Mouse (Mus musculus) cerebellum, adult 2 months (tissue): ENCODE results near the gene Rab27a. TPM values are rescaled to one million over a fixed set of nuclear protein-coding genes. Genes with fewer than 3 reads are reported as not detected.

Experiments used
- DNase-seq, 2 experiments: peaks; one replicate each; pipeline ENCODE4 v3.0.0; 2021
- H3K27ac ChIP-seq: fragments of 200-500 bp; 2 replicates; pipeline ENCODE4 v1.5.1; 2012; ENCODE audit warnings: low read length, control low read depth, inconsistent platforms; ENCODE audit not compliant: insufficient read depth
- H3K27me3 ChIP-seq: fragments of 200-500 bp; 2 replicates; pipeline ENCODE4 v1.6.1; 2012; ENCODE audit warnings: inconsistent platforms, mild to moderate bottlenecking, low read length, moderate library complexity; ENCODE audit not compliant: control insufficient read depth, insufficient read depth
- H3K4me1 ChIP-seq: fragments of 200-500 bp; 2 replicates; pipeline ENCODE4 v1.6.1; 2011; ENCODE audit warnings: low read length; ENCODE audit not compliant: control insufficient read depth, insufficient read depth
- H3K4me3 ChIP-seq: fragments of 200-500 bp; replicated peaks from 2 replicates; pipeline ENCODE3; 2011; ENCODE audit warnings: mild to moderate bottlenecking, low read depth, low read length, control low read depth; ENCODE audit not compliant: insufficient read depth
- CTCF ChIP-seq: fragments of 200-500 bp; IDR thresholded peaks from 2 replicates; pipeline ENCODE4 v1.5.1; 2011; ENCODE audit warnings: low read depth, mild to moderate bottlenecking, control low read depth, low read length, moderate library complexity, borderline replicate concordance; ENCODE audit not compliant: insufficient read depth
- POLR2A ChIP-seq: fragments of 200-500 bp; IDR thresholded peaks from 2 replicates; pipeline ENCODE4 v1.6.1; 2011; ENCODE audit warnings: low read length, control low read depth, borderline replicate concordance; ENCODE audit not compliant: insufficient read depth
- WGBS: fragments of 180-500 bp; shearing (Covaris S2); methylation state at CpG from one replicate; pipeline ENCODE4 v1.1.7; 2018; 5-methylcytosine and 5-hydroxymethylcytosine counted together
- polyA plus RNA-seq: library from polyadenylated mRNA; depleted of rRNA; stranded (reverse); fragments of >200 nt; gene quantifications from 2 replicates; pipeline ENCODE4 v1.2.3, GENCODE M21; 2012

The Rab27a gene
- polyA plus RNA-seq, 1 experiment: 12.7 TPM

GRCm38 (mm10) chr9:73005106-73005505 lies 39.5 kb upstream of the Rab27a start:
- no peaks in the 10 kb centered on the region for H3K27me3 ChIP-seq
- no peak for DNase-seq
- no peak overlapping the region for H3K4me3 ChIP-seq
- H3K27ac ChIP-seq: no peak overlapping the region
- no peaks in the 10 kb centered on the region for H3K4me1 ChIP-seq
- 93% methylated on average over 6 of the region's 6 CpGs for WGBS
- TF ChIP-seq CTCF: no peak
- TF ChIP-seq POLR2A: no peak

- DNase-seq: no peak
- no peak overlapping the region for H3K27ac ChIP-seq
- H3K27me3 ChIP-seq: no peaks in the 10 kb centered on the region
- no peak overlapping the region for H3K4me3 ChIP-seq
- no peaks in the 10 kb centered on the region for H3K4me1 ChIP-seq
- TF ChIP-seq POLR2A: no peak
- 0 out of 2 replicates have a peak, but pooled peaks have one; percentile 2 for TF ChIP-seq CTCF
- 87% methylated on average over 3 of the region's 3 CpGs for whole genome bisulfite sequencing
Measured at GRCm38 (mm10) chr9:73006175-73006574, 38.5 kb upstream of the Rab27a start.

GRCm38 (mm10) chr9:73008384-73008783 lies 36.3 kb upstream of the Rab27a start:
- 83% methylated on average over 3 of the region's 3 CpGs for WGBS
- no peak for TF ChIP-seq POLR2A
- TF ChIP-seq CTCF: no peak

DNA sequence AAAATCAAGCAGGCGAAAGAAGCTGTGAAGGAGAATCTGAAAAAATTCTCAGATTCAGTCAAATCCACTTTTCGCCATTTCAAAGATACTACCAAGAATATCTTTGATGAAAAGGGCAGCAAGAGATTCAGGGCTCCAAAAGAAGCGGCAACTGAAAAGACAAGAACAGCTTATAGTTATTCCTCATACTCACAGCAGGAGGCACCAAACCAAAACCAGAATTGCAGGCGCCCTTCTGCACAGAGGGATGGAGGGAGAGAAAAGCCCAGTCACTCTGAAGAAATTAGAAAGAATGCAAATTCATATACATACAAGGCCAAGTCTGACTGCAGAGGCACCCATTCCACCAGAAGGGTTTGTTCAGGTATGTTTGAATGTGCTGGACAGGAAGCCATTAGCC lies 32.0 kb upstream of the Rab27a start:
- 89% methylated on average over 4 of the region's 4 CpGs for WGBS
- TF ChIP-seq POLR2A (no peak), CTCF (no peak)
- no peak overlapping the region for H3K27ac ChIP-seq
- no peaks in the 10 kb centered on the region for H3K4me1 ChIP-seq
- H3K4me3 ChIP-seq: no peak overlapping the region
- DNase-seq: no peak
- H3K27me3 ChIP-seq: no peaks in the 10 kb centered on the region

More at GRCm38 (mm10) chr9:73008384-73008783, 36.3 kb upstream of the Rab27a start:
- no peaks in the 10 kb centered on the region for H3K4me1 ChIP-seq
- H3K27ac ChIP-seq: no peak overlapping the region
- no peak overlapping the region for H3K4me3 ChIP-seq
- DNase-seq: no peak
- no peaks in the 10 kb centered on the region for H3K27me3 ChIP-seq

GRCm38 (mm10) chr9:73014724-73015123 lies 29.9 kb upstream of the Rab27a start:
- 89% methylated on average over 13 of the region's 13 CpGs for WGBS

DNA sequence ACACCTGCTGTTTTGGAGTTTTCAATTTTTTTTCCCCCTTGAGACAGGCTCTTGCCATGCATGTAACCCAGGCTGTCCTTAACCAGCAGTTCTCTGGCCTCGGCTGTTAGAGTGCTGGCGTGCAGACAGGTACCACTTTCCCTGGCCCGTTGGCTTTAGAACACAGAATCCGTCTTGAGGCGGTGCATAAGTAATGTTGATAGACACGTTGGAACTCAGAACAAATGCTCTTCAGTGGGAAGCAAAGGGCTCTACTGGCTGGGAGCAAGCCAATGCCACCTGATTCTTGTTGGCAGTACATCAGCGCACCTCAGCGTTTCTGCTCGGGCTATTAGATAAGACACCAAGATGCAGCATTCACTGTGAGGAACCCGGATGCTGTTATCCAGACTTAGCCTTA lies 24.8 kb upstream of the Rab27a start:
- Histone ChIP-seq H3K27me3 (no peaks in the 10 kb centered on the region), H3K27ac (peak overlapping the region; percentile 36; the same call in 1 of the 2 replicates), H3K4me3 (no peak overlapping the region), H3K4me1 (peaks cover 6% of the 10 kb centered on the region; the same call in 1 of the 2 replicates)
- peak; percentile 59 to 71 for DNase-seq
- 13% methylated on average over 10 of the region's 10 CpGs for WGBS
- no peak for TF ChIP-seq CTCF
- no peak for TF ChIP-seq POLR2A

More at GRCm38 (mm10) chr9:73014724-73015123, 29.9 kb upstream of the Rab27a start:
- DNase-seq: no peak
- H3K27me3 ChIP-seq: no peaks in the 10 kb centered on the region
- no peak overlapping the region for H3K4me3 ChIP-seq
- TF ChIP-seq CTCF (no peak), POLR2A (no peak)
- no peak overlapping the region for H3K27ac ChIP-seq
- H3K4me1 ChIP-seq: peaks cover 4% of the 10 kb centered on the region; the same call in 1 of the 2 replicates

DNA sequence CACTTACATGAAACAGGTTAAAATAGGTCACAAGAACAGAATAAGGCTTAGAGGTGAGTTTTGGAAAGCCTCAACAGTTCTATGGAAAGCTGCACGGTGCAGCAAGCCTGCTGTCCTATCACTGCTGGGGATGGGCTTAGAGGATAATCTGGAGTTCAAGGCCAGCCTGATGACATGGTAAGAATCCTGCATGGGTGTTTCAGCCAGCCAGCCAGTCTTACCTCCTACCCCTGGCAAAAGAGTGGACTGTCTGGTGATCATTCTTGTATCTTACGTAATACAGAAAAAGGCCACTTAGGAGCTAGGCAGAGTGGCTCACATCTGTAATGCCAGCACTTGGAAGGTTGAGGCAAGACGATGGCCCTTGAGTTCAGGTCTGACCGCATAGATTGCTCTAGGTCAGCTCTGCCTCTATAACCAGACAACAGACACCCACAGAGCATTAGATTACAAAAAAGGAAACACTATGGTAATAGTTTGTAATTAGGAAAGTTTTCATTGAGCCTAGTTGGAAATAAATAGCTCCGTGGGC lies 24.0 kb upstream of the Rab27a start:
- TF ChIP-seq POLR2A (no peak), CTCF (no peak)
- Histone ChIP-seq H3K27me3 (no peaks in the 10 kb centered on the region), H3K4me1 (peaks cover 6% of the 10 kb centered on the region; the same call in 1 of the 2 replicates), H3K4me3 (no peak overlapping the region), H3K27ac (no peak overlapping the region)
- WGBS: 92% methylated on average over 5 of the region's 5 CpGs
- DNase-seq: no peak

- Histone ChIP-seq H3K4me3 (peak overlapping the region; percentile 54), H3K4me1 (peaks cover 8% of the 10 kb centered on the region; the same call in 1 of the 2 replicates), H3K27ac (0 out of 2 replicates have a peak overlapping the region, but pooled peaks have one; percentile 29), H3K27me3 (no peaks in the 10 kb centered on the region)
- peak; percentile 34 to 37 for DNase-seq
- TF ChIP-seq CTCF: no peak
- no peak for TF ChIP-seq POLR2A
- WGBS: 21% methylated on average over 17 of the region's 17 CpGs
Measured at GRCm38 (mm10) chr9:73025818-73026636, 18.6 kb upstream of the Rab27a start.
